Mouse (Mus musculus): ENCODE results near the gene Helz. TPM values are rescaled to one million over a fixed set of nuclear protein-coding genes. Genes with fewer than 3 reads are reported as not detected.

The Helz gene
- polyA plus RNA-seq (2014; fragmentation: Illumina TruSeq; extraction: RNeasy Lipid Tissue Mini Kit (QIAGEN cat#74804); ENCODE audit: low read depth, low replicate concordance): 3.2 TPM

DNA sequence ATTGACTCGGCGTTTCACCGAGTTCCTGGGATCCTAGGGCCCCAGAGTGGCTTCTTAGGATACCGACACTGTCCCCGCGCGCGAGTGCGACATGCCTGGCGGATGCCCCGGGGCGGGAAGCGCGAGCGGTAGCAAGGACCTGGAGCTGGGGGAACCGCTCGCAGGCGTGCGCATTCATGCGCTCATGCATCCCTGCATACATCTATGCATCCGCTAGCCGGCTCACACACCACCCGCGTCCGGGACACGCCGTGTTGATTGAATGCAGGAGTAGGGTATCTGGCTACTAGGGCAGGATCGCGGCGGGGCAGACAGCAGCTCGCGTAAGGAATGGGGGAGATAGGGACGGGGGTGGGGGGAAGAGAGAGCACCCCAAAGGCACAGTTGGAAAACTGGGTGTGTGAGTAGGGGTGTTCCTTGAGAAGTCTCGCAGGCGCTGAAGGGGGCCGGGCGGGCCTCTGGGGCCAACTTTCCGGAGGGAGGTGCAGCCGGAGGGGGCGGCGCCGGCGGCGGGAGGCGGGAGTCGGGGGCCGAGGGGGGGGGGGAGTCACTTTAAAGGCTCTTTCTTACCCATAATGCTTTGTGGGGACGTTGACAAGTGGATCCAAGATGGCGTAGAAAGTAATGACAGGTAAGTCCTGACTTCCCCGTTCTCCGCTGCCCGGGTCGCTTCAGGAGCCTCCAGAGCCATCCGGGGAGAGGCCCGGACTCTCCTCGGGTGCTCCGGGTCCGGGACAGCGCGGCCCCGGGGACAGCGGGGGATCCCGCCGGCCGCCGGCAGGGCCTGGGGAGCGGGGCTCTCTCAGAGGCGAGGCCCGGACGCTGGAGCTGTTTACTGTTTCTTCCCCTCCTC, at the start of gene Helz:
Gene Helz, plus strand, starts transcription at position 580 of the 853 bp plus-strand sequence.

DNA sequence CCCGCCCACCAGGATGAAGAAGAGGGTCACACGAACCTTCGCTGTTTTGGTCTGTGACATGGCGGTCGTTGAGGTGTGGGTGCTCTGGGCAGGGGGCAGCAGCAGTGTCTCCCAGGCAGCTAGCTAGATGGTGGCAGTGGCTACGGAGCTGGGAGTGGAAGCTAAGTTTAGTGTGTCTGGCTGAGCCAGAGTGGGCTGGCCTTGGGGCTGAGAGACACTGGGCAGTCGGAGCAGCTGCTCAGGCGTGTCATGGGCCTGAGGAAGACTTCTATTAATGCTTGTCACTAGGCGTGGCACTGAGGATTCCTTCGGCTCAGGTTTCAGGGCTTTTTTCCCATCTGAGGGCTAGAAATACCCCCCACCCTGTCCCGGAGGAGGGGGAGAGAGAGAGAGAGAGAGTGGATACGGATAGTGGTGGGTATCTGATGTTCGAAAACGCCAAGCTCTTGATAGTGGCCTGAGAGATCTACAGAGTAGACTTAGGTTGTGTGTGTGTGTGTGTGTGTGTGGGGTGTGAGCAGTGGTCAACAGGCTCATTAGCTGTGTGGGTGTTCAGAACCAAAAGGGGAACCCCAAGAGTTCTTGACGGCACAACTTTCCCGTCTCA, 168.7 kb downstream of the Helz start, which contains the start of gene Cacng1:
Gene Cacng1, minus strand, starts transcription at position 191 of the 607 bp plus-strand sequence.

Other genes starting within 250 kb of the Helz start
- 16.1 TPM for gene Pitpnc1, start 77.2 kb upstream of the Helz start, polyA plus RNA-seq (2014; fragmentation: Illumina TruSeq; extraction: RNeasy Lipid Tissue Mini Kit (QIAGEN cat#74804); ENCODE audit: low read depth, low replicate concordance)
- gene Psmd12, start 68.4 kb upstream of the Helz start, polyA plus RNA-seq (2014; fragmentation: Illumina TruSeq; extraction: RNeasy Lipid Tissue Mini Kit (QIAGEN cat#74804); ENCODE audit: low read depth, low replicate concordance): 183 TPM
- not detected for gene Cacng1, start 168.6 kb downstream of the Helz start, polyA plus RNA-seq (2014; fragmentation: Illumina TruSeq; extraction: RNeasy Lipid Tissue Mini Kit (QIAGEN cat#74804); ENCODE audit: low read depth, low replicate concordance)
- not detected for gene Cacng4, start 246.6 kb downstream of the Helz start, polyA plus RNA-seq (2014; fragmentation: Illumina TruSeq; extraction: RNeasy Lipid Tissue Mini Kit (QIAGEN cat#74804); ENCODE audit: low read depth, low replicate concordance)

Data from liver, adult 10 weeks (tissue).